Mouse (Mus musculus) midbrain, embryonic 12.5 days (tissue): ENCODE data around the gene Tbl3. TPM values are rescaled to one million over a fixed set of nuclear protein-coding genes. Genes with fewer than 3 reads are reported as not detected.

Source experiments
- polyA plus RNA-seq: library from polyadenylated mRNA; unstranded; fragments of >200 nt; fragmentation: Nextera tagmentation; extraction: Ambion mirVana; gene quantifications from 2 replicates; pipeline ENCODE4 v1.2.1, GENCODE M21; 2016

Gene Tbl3
- polyA plus RNA-seq, 1 experiment from 2014 or later: 97.6 TPM

Other genes with a start within 250 kb of the Tbl3 start
- 36.5 and 41.9 TPM in 2 replicates for gene E4f1, start 237.3 kb downstream of the Tbl3 start, polyA plus RNA-seq
- 60.0 TPM in 2 replicates for gene Pgp, start 237.3 kb downstream of the Tbl3 start, polyA plus RNA-seq
- 0.34 TPM in 1 of 2 replicates, not detected in the other for gene Bricd5, start 233.8 kb downstream of the Tbl3 start, polyA plus RNA-seq
- gene Mlst8, start 228.6 kb downstream of the Tbl3 start, polyA plus RNA-seq: 37.0 TPM in 2 replicates
- 20.2 and 23.0 TPM in 2 replicates for gene Caskin1, start 219.1 kb downstream of the Tbl3 start, polyA plus RNA-seq
- 92.4 and 94.9 TPM in 2 replicates for gene Traf7, start 179.7 kb downstream of the Tbl3 start, polyA plus RNA-seq
- 1.9 and 2.2 TPM in 2 replicates for gene Rab26, start 173.4 kb downstream of the Tbl3 start, polyA plus RNA-seq
- gene Pkd1, start 157.8 kb downstream of the Tbl3 start, polyA plus RNA-seq: 25.1 and 27.1 TPM in 2 replicates
- gene Tsc2, start 75.0 kb downstream of the Tbl3 start, polyA plus RNA-seq: 82.2 and 89.6 TPM in 2 replicates
- 14.3 and 14.9 TPM in 2 replicates for gene Nthl1, start 75.0 kb downstream of the Tbl3 start, polyA plus RNA-seq
- 26.4 and 33.8 TPM in 2 replicates for gene Slc9a3r2, start 57.3 kb downstream of the Tbl3 start, polyA plus RNA-seq
- not detected in 2 replicates for gene Npw, start 49.2 kb downstream of the Tbl3 start, polyA plus RNA-seq
- gene Zfp598, start 38.0 kb downstream of the Tbl3 start, polyA plus RNA-seq: 23.5 and 25.0 TPM in 2 replicates
- 27.6 and 31.7 TPM in 2 replicates for gene Syngr3, start 17.7 kb downstream of the Tbl3 start, polyA plus RNA-seq
- 43.9 and 48.4 TPM in 2 replicates for gene Gfer, start 11.5 kb downstream of the Tbl3 start, polyA plus RNA-seq
- gene Noxo1, start 11.4 kb downstream of the Tbl3 start, polyA plus RNA-seq: 1.7 and 2.2 TPM in 2 replicates
- gene Rnf151, start 10.4 kb upstream of the Tbl3 start, polyA plus RNA-seq: 0.24 TPM in 1 of 2 replicates, not detected in the other
- 892 and 929 TPM in 2 replicates for gene Rps2, start 10.5 kb upstream of the Tbl3 start, polyA plus RNA-seq
- 201 and 205 TPM in 2 replicates for gene Ndufb10, start 16.8 kb upstream of the Tbl3 start, polyA plus RNA-seq
- gene Rpl3l, start 20.2 kb upstream of the Tbl3 start, polyA plus RNA-seq: not detected in 2 replicates
- 18.4 and 20.8 TPM in 2 replicates for gene Msrb1, start 29.0 kb upstream of the Tbl3 start, polyA plus RNA-seq
- gene Hs3st6, start 45.3 kb upstream of the Tbl3 start, polyA plus RNA-seq: 0.41 and 0.63 TPM in 2 replicates
- not detected in 2 replicates for gene Meiob, start 96.6 kb upstream of the Tbl3 start, polyA plus RNA-seq
- 29.4 and 31.2 TPM in 2 replicates for gene Hagh, start 132.5 kb upstream of the Tbl3 start, polyA plus RNA-seq
- gene Fahd1, start 142.7 kb upstream of the Tbl3 start, polyA plus RNA-seq: 18.1 and 20.5 TPM in 2 replicates
- 0.17 and 0.27 TPM in 2 replicates for gene Igfals, start 158.3 kb upstream of the Tbl3 start, polyA plus RNA-seq
- 64.0 and 70.3 TPM in 2 replicates for gene Nubp2, start 178.7 kb upstream of the Tbl3 start, polyA plus RNA-seq
- 52.8 and 52.9 TPM in 2 replicates for gene Spsb3, start 179.0 kb upstream of the Tbl3 start, polyA plus RNA-seq
- gene Eme2, start 187.4 kb upstream of the Tbl3 start, polyA plus RNA-seq: 42.6 and 43.6 TPM in 2 replicates
- gene Mrps34, start 187.5 kb upstream of the Tbl3 start, polyA plus RNA-seq: 88.0 and 89.8 TPM in 2 replicates
- 43.2 and 54.2 TPM in 2 replicates for gene Nme3, start 188.8 kb upstream of the Tbl3 start, polyA plus RNA-seq
- gene Mapk8ip3, start 229.3 kb upstream of the Tbl3 start, polyA plus RNA-seq: 78.7 and 80.0 TPM in 2 replicates